Mouse (Mus musculus) embryonic facial prominence, embryonic 15.5 days (tissue): ENCODE measurements around the gene Patj. TPM values are rescaled to one million over a fixed set of nuclear protein-coding genes. Genes with fewer than 3 reads are reported as not detected.

ENCODE experiments used
- ATAC-seq: fragments of 200-750 bp; cut with Nextera tagmentation; 2 replicates; pipeline ENCODE4 v1.8.0; 2017; ENCODE audit warnings: low read depth, moderate TSS enrichment; ENCODE audit not compliant: insufficient number of reproducible peaks, low FRiP score, low TSS enrichment
- H3K27ac ChIP-seq: fragments of 300-500 bp; sonication (generic); replicated peaks from 2 replicates; pipeline ENCODE4 v1.5.1; 2015; ENCODE audit warnings: mild to moderate bottlenecking, inconsistent platforms
- H3K27me3 ChIP-seq: fragments of 300-500 bp; sonication (generic); 2 replicates; pipeline ENCODE4 v1.6.1; 2015; ENCODE audit warnings: inconsistent platforms
- H3K36me3 ChIP-seq: fragments of 300-500 bp; sonication (generic); 2 replicates; pipeline ENCODE4 v1.6.1; 2015; ENCODE audit warnings: mild to moderate bottlenecking, inconsistent platforms
- H3K4me1 ChIP-seq: fragments of 300-500 bp; sonication (generic); 2 replicates; pipeline ENCODE4 v1.6.1; 2015; ENCODE audit warnings: inconsistent platforms
- H3K4me2 ChIP-seq: fragments of 300-500 bp; sonication (generic); replicated peaks from 2 replicates; pipeline ENCODE4 v1.6.1; 2015; ENCODE audit warnings: mild to moderate bottlenecking, inconsistent platforms
- H3K4me3 ChIP-seq: fragments of 300-500 bp; sonication (generic); replicated peaks from 2 replicates; pipeline ENCODE4 v1.5.1; 2015; ENCODE audit warnings: mild to moderate bottlenecking, inconsistent platforms
- H3K9ac ChIP-seq: fragments of 300-500 bp; sonication (generic); 2 replicates; pipeline ENCODE4 v1.6.1; 2015; ENCODE audit warnings: inconsistent platforms
- H3K9me3 ChIP-seq: fragments of 300-500 bp; sonication (generic); replicated peaks from 2 replicates; pipeline ENCODE4 v1.6.1; 2016; ENCODE audit warnings: inconsistent platforms
- WGBS: fragments of 180-500 bp; shearing (Covaris S2); methylation state at CpG from one replicate; pipeline ENCODE4 v1.1.7; 2015; 5-methylcytosine and 5-hydroxymethylcytosine counted together
- polyA plus RNA-seq: library from polyadenylated mRNA; unstranded; fragments of >200 nt; fragmentation: Nextera tagmentation; extraction: Ambion mirVana; gene quantifications from 2 replicates; pipeline ENCODE4 v1.2.1, GENCODE M21; 2015

Gene Patj
- polyA plus RNA-seq, 1 experiment from 2014 or later, result 10.4 TPM

DNA sequence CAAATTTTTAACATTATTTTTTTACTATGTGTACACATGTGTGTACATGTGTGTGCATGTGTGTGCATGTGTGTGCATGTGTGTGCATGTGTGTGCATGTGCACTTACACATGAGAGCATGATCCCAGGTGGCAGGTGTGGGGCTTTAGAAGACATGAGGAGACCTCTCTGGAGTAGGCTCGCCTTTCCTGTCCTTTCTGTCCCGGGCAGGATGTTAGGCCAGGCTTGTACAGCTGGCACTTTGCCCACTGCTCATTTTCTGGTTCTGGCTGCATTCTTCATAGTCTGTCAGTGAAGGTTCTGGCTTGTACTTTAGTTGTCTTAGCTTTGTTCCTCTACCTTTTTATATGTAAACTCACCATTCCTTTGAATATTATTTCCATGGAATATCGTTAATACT is 77.9 kb downstream of the Patj start:
- H3K4me2 ChIP-seq, result no peak overlapping the region
- H3K4me1 ChIP-seq, result no peaks in the 10 kb centered on the region
- ATAC-seq, result no peak
- H3K9ac ChIP-seq, result no peak overlapping the region
- no peaks in the 10 kb centered on the region for H3K9me3 ChIP-seq
- no peak overlapping the region for H3K4me3 ChIP-seq
- H3K36me3 ChIP-seq, result no peaks in the 10 kb centered on the region
- no peak overlapping the region for H3K27ac ChIP-seq
- no peaks in the 10 kb centered on the region for H3K27me3 ChIP-seq
- 53% methylated on average over 3 of the region's 3 CpGs for WGBS

GRCm38 (mm10) chr4:98478005-98478404 is 82.4 kb downstream of the Patj start:
- ATAC-seq, result no peak
- H3K27ac ChIP-seq, result no peak overlapping the region

GRCm38 (mm10) chr4:98486475-98486874 is 90.9 kb downstream of the Patj start:
- no peak for ATAC-seq
- Histone ChIP-seq H3K27me3 (no peaks in the 10 kb centered on the region), H3K9me3 (no peaks in the 10 kb centered on the region), H3K4me1 (no peaks in the 10 kb centered on the region), H3K9ac (no peak overlapping the region), H3K4me3 (no peak overlapping the region), H3K4me2 (no peak overlapping the region), H3K36me3 (no peaks in the 10 kb centered on the region; the same call in 1 of the 2 replicates), H3K27ac (no peak overlapping the region)
- 69% methylated on average over 3 of the region's 3 CpGs for WGBS

More at GRCm38 (mm10) chr4:98478005-98478404, 82.4 kb downstream of the Patj start:
- H3K9me3 ChIP-seq, result no peaks in the 10 kb centered on the region
- H3K4me2 ChIP-seq, result no peak overlapping the region
- no peaks in the 10 kb centered on the region for H3K27me3 ChIP-seq
- no peak overlapping the region for H3K4me3 ChIP-seq
- no peak overlapping the region for H3K9ac ChIP-seq
- WGBS, result 64% methylated on average over 3 of the region's 3 CpGs
- H3K36me3 ChIP-seq, result no peaks in the 10 kb centered on the region
- no peaks in the 10 kb centered on the region for H3K4me1 ChIP-seq

DNA sequence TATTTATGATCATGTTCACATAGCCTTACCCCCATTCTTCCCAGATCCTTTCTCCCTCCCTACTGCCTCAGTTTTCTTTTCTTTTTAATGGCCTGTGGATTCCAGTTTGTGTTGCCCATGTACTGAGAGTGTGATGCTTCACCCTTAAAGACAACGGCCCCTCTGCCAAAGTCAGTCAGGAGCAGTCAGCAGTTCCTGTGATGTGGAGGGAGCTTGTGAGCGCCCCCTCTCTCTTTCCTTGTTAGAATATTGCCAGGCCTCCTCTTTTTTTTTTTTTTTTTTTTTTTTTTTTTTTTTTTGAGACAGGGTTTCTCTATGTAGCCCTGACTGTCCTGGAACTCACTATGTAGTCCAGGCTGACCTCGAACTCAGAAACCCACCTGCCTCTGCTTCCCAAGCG is 91.3 kb downstream of the Patj start:
- WGBS, result 86% methylated on average over 4 of the region's 4 CpGs
- Histone ChIP-seq H3K9me3 (no peaks in the 10 kb centered on the region), H3K9ac (no peak overlapping the region), H3K27ac (no peak overlapping the region), H3K27me3 (no peaks in the 10 kb centered on the region), H3K4me1 (no peaks in the 10 kb centered on the region), H3K36me3 (no peaks in the 10 kb centered on the region; the same call in 1 of the 2 replicates), H3K4me2 (no peak overlapping the region), H3K4me3 (no peak overlapping the region)
- no peak for ATAC-seq

- WGBS, result 49% methylated on average over 1 of the region's 1 CpGs
These were observed 93.8 kb downstream of the Patj start for GRCm38 (mm10) chr4:98489386-98489785.

GRCm38 (mm10) chr4:98498341-98498740 is 102.8 kb downstream of the Patj start:
- WGBS, result 86% methylated on average over 4 of the region's 4 CpGs
- Histone ChIP-seq H3K27me3 (no peaks in the 10 kb centered on the region), H3K9ac (no peak overlapping the region), H3K4me1 (no peaks in the 10 kb centered on the region), H3K27ac (no peak overlapping the region), H3K4me3 (no peak overlapping the region), H3K36me3 (0 out of 2 replicates have a peak, but pooled peaks cover 5% of the 10 kb centered on the region), H3K4me2 (no peak overlapping the region), H3K9me3 (no peaks in the 10 kb centered on the region)
- ATAC-seq, result no peak

More at GRCm38 (mm10) chr4:98489386-98489785, 93.8 kb downstream of the Patj start:
- H3K9ac ChIP-seq, result no peak overlapping the region
- no peak overlapping the region for H3K27ac ChIP-seq
- no peaks in the 10 kb centered on the region; the same call in 1 of the 2 replicates for H3K36me3 ChIP-seq
- no peak overlapping the region for H3K4me3 ChIP-seq
- no peaks in the 10 kb centered on the region for H3K27me3 ChIP-seq
- no peak; the same call in 1 of the 2 replicates for ATAC-seq
- H3K9me3 ChIP-seq, result no peaks in the 10 kb centered on the region
- no peaks in the 10 kb centered on the region for H3K4me1 ChIP-seq
- H3K4me2 ChIP-seq, result no peak overlapping the region

GRCm38 (mm10) chr4:98500182-98500581 is 104.6 kb downstream of the Patj start:
- ATAC-seq, result no peak
- no peak overlapping the region for H3K4me2 ChIP-seq
- H3K4me1 ChIP-seq, result no peaks in the 10 kb centered on the region

GRCm38 (mm10) chr4:98500875-98501274 is 105.3 kb downstream of the Patj start:
- no peak overlapping the region for H3K9ac ChIP-seq
- H3K27ac ChIP-seq, result no peak overlapping the region
- H3K4me1 ChIP-seq, result no peaks in the 10 kb centered on the region
- H3K4me3 ChIP-seq, result no peak overlapping the region
- no peak overlapping the region for H3K4me2 ChIP-seq
- 64% methylated on average over 2 of the region's 2 CpGs for WGBS
- no peaks in the 10 kb centered on the region for H3K9me3 ChIP-seq
- no peak for ATAC-seq
- H3K27me3 ChIP-seq, result no peaks in the 10 kb centered on the region
- 0 out of 2 replicates have a peak, but pooled peaks cover 5% of the 10 kb centered on the region for H3K36me3 ChIP-seq

More at GRCm38 (mm10) chr4:98500182-98500581, 104.6 kb downstream of the Patj start:
- no peak overlapping the region for H3K9ac ChIP-seq
- 67% methylated on average over 5 of the region's 5 CpGs for WGBS
- no peak overlapping the region for H3K27ac ChIP-seq
- no peaks in the 10 kb centered on the region for H3K9me3 ChIP-seq
- H3K27me3 ChIP-seq, result no peaks in the 10 kb centered on the region
- 0 out of 2 replicates have a peak, but pooled peaks cover 5% of the 10 kb centered on the region for H3K36me3 ChIP-seq
- no peak overlapping the region for H3K4me3 ChIP-seq

- Histone ChIP-seq H3K27ac (no peak overlapping the region), H3K4me2 (no peak overlapping the region), H3K9me3 (no peaks in the 10 kb centered on the region), H3K9ac (no peak overlapping the region), H3K36me3 (no peaks in the 10 kb centered on the region), H3K27me3 (no peaks in the 10 kb centered on the region), H3K4me3 (no peak overlapping the region), H3K4me1 (no peaks in the 10 kb centered on the region)
- ATAC-seq, result no peak
- 75% methylated on average over 3 of the region's 3 CpGs for WGBS
These were observed 109.2 kb downstream of the Patj start for GRCm38 (mm10) chr4:98504743-98505142.

DNA sequence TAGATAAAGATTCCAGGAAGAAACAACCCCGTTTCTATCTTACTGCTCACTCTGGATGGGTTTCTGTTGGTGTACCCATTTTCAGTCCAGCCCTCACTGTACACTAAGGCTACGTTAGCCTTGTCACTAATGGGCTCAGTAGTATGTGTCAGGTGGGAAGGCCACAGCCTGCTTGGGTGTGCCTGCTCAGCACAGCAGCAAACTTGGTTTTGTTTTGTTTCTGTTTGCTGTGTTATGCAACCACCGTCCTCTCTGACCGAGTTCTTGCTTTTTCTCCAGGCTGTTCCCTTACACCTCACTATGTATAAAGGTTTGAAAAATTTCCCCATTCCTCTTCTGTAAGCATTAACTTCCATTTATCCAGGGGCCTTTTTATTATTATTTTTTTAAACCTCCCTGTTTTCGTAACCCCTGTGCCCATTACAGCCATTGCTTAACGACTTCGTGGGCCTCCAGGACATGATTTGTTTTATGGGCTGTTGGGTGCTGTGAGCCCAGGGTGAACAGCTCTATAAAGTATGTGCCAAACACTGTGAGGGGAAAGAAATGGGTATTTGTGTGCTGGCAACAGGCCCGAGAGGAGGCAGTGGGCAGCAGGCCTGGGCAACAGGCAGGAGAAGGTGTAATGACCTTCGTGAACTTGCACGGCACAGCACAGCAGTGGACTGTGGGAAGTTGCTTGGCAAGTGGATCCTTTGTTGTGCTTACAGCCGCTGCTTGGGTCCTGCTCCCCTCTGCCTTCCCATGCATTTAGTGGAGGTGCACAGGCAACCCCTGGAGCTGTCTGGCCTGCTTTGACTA is 113.1 kb downstream of the Patj start:
- Histone ChIP-seq H3K27ac (no peak overlapping the region), H3K4me2 (no peak overlapping the region), H3K4me3 (no peak overlapping the region), H3K9ac (no peak overlapping the region), H3K9me3 (no peaks in the 10 kb centered on the region), H3K27me3 (no peaks in the 10 kb centered on the region), H3K4me1 (peaks cover 22% of the 10 kb centered on the region), H3K36me3 (no peaks in the 10 kb centered on the region)
- WGBS, result 77% methylated on average over 11 of the region's 11 CpGs
- no peak for ATAC-seq

DNA sequence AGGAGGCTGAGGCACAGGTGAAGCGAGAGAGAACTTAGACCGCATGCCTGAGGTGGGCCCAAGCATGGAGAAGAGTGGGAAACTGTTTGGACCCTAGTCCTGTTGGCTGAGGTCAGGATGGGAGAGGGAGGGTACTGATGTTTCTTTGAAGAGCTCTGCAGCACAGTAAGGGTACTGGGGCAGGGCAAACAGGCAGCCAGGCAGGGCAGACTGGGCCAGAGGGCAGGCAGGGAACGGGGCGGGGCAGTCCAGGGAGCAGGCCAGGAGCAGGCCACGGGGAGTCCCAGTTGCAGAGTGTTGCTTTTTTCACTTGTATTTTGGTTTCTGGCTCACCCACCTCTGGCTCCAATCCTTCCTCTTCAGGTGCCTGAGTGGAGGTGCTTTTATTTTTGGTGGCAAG is 114.4 kb downstream of the Patj start:
- Histone ChIP-seq H3K4me3 (no peak overlapping the region), H3K27me3 (no peaks in the 10 kb centered on the region), H3K9me3 (no peaks in the 10 kb centered on the region), H3K27ac (no peak overlapping the region), H3K9ac (no peak overlapping the region), H3K4me1 (peaks cover 22% of the 10 kb centered on the region), H3K4me2 (no peak overlapping the region), H3K36me3 (0 out of 2 replicates have a peak, but pooled peaks cover 3% of the 10 kb centered on the region)
- 76% methylated on average over 5 of the region's 5 CpGs for WGBS
- ATAC-seq, result no peak
